Mouse (Mus musculus) kidney, postnatal 0 days (tissue): ENCODE data around the gene Pde6h. TPM values are rescaled to one million over a fixed set of nuclear protein-coding genes. Genes with fewer than 3 reads are reported as not detected.
"Not testable (repeated sequence)": the region's sequence is repeated elsewhere in the genome, so short reads cannot be mapped to it uniquely, and the experiment has no call there.

Experiments
- ATAC-seq: fragments of 200-750 bp; cut with Nextera tagmentation; replicated peaks from 2 replicates; pipeline ENCODE4 v1.8.0; 2017; ENCODE audit warnings: low read depth, moderate number of reproducible peaks, moderate TSS enrichment, moderate library complexity; ENCODE audit not compliant: low FRiP score
- DNase-seq: peaks from one replicate; pipeline ENCODE4 v3.0.0-alpha.2; 2016; ENCODE audit warnings: low spot score
- H3K27ac ChIP-seq: fragments of 300-500 bp; sonication (generic); 2 replicates; pipeline ENCODE4 v1.5.1; 2014; ENCODE audit warnings: mild to moderate bottlenecking
- H3K27me3 ChIP-seq: fragments of 300-500 bp; sonication (generic); 2 replicates; pipeline ENCODE4 v1.6.1; 2014; ENCODE audit warnings: low read length, mixed read lengths; ENCODE audit not compliant: insufficient read depth
- H3K36me3 ChIP-seq: fragments of 300-500 bp; sonication (generic); 2 replicates; pipeline ENCODE4 v1.6.1; 2014; ENCODE audit warnings: low read length, mixed read lengths; ENCODE audit not compliant: insufficient read depth
- H3K4me1 ChIP-seq: fragments of 300-500 bp; sonication (generic); replicated peaks from 2 replicates; pipeline ENCODE4 v1.6.1; 2014; ENCODE audit warnings: antibody characterized with exemption, low read length, mixed read lengths; ENCODE audit not compliant: insufficient read depth
- H3K4me2 ChIP-seq: fragments of 300-500 bp; sonication (generic); 2 replicates; pipeline ENCODE4 v1.6.1; 2014; ENCODE audit warnings: mild to moderate bottlenecking, low read length, moderate library complexity, mixed read lengths
- H3K4me3 ChIP-seq: fragments of 300-500 bp; sonication (generic); replicated peaks from 2 replicates; pipeline ENCODE4 v1.5.1; 2014; ENCODE audit warnings: low read depth, low read length
- H3K9ac ChIP-seq: fragments of 300-500 bp; sonication (generic); 2 replicates; pipeline ENCODE4 v1.6.1; 2014; ENCODE audit warnings: low read depth, low read length
- H3K9me3 ChIP-seq: fragments of 300-500 bp; sonication (generic); replicated peaks from 2 replicates; pipeline ENCODE4 v1.6.1; 2016; ENCODE audit warnings: low read length, inconsistent platforms, mixed read lengths
- CTCF ChIP-seq: IDR thresholded peaks from 2 replicates; pipeline ENCODE4 v1.5.1; 2016; ENCODE audit warnings: antibody characterized with exemption, low read depth, mild to moderate bottlenecking, moderate library complexity
- WGBS: fragments of 180-500 bp; shearing (Covaris S2); extraction: QIAGEN DNeasy Blood & Tissue Kit; methylation state at CpG from one replicate; pipeline ENCODE4 v1.1.7; 2014; 5-methylcytosine and 5-hydroxymethylcytosine counted together
- polyA plus RNA-seq: library from polyadenylated mRNA; unstranded; fragments of >200 nt; fragmentation: Nextera tagmentation; extraction: Ambion mirVana; gene quantifications from 2 replicates; pipeline ENCODE4 v1.2.1, GENCODE M21; 2015

The Pde6h gene
- polyA plus RNA-seq, 1 experiment from 2014 or later = 0.67 TPM

- ATAC-seq = no peak
- DNase-seq = no peak
- Histone ChIP-seq H3K27ac (no peak overlapping the region), H3K9me3 (no peaks in the 10 kb centered on the region), H3K27me3 (no peaks in the 10 kb centered on the region), H3K4me1 (peaks cover 6% of the 10 kb centered on the region; the same call in 1 of the 2 replicates), H3K36me3 (no peaks in the 10 kb centered on the region), H3K4me2 (no peak overlapping the region), H3K4me3 (no peak overlapping the region), H3K9ac (no peak overlapping the region)
- TF ChIP-seq CTCF = no peak
- WGBS = 68% methylated on average over 13 of the region's 13 CpGs
These were observed 41.2 kb downstream of the Pde6h start for GRCm38 (mm10) chr6:136964609-136965510.

GRCm38 (mm10) chr6:136965912-136966311, 42.3 kb downstream of the Pde6h start:
- no peak overlapping the region for H3K27ac ChIP-seq
- no peak for TF ChIP-seq CTCF
- no peak overlapping the region for H3K4me3 ChIP-seq
- 64% methylated on average over 10 of the region's 10 CpGs for WGBS
- no peaks in the 10 kb centered on the region for H3K27me3 ChIP-seq
- no peak for ATAC-seq
- DNase-seq = no peak
- H3K9ac ChIP-seq = no peak overlapping the region
- H3K4me2 ChIP-seq = no peak overlapping the region
- H3K4me1 ChIP-seq = peaks cover 3% of the 10 kb centered on the region; the same call in 1 of the 2 replicates
- H3K9me3 ChIP-seq = no peaks in the 10 kb centered on the region
- no peaks in the 10 kb centered on the region for H3K36me3 ChIP-seq

- peaks cover 3% of the 10 kb centered on the region; the same call in 1 of the 2 replicates for H3K4me1 ChIP-seq
- H3K27me3 ChIP-seq = no peaks in the 10 kb centered on the region
- DNase-seq (no peak), ATAC-seq (no peak)
- H3K4me3 ChIP-seq = no peak overlapping the region
- TF ChIP-seq CTCF = no peak
- H3K36me3 ChIP-seq = no peaks in the 10 kb centered on the region
- H3K4me2 ChIP-seq = no peak overlapping the region
- no peak overlapping the region for H3K9ac ChIP-seq
- WGBS = 69% methylated on average over 4 of the region's 4 CpGs
- no peaks in the 10 kb centered on the region for H3K9me3 ChIP-seq
- no peak overlapping the region for H3K27ac ChIP-seq
These were observed 43.8 kb downstream of the Pde6h start for GRCm38 (mm10) chr6:136967466-136967865.

GRCm38 (mm10) chr6:136968877-136969276, 45.2 kb downstream of the Pde6h start:
- ATAC-seq, H3K9me3 ChIP-seq, H3K36me3 ChIP-seq, H3K4me2 ChIP-seq, H3K9ac ChIP-seq, H3K27ac ChIP-seq, H3K4me3 ChIP-seq, H3K27me3 ChIP-seq, H3K4me1 ChIP-seq: not testable (repeated sequence)
- DNase-seq = peak; percentile 92
- WGBS = 26% methylated on average over 4 of the region's 4 CpGs
- peak; percentile 71 for TF ChIP-seq CTCF

GRCm38 (mm10) chr6:136979274-136980082, 55.8 kb downstream of the Pde6h start:
- ATAC-seq (no peak), DNase-seq (no peak)
- no peaks in the 10 kb centered on the region for H3K27me3 ChIP-seq
- no peak overlapping the region for H3K4me2 ChIP-seq
- WGBS = 83% methylated on average over 23 of the region's 23 CpGs
- H3K9ac ChIP-seq = no peak overlapping the region
- H3K27ac ChIP-seq = peak overlapping the region; percentile 62; the same call in 1 of the 2 replicates
- no peak for TF ChIP-seq CTCF
- no peak overlapping the region for H3K4me3 ChIP-seq
- 0 out of 2 replicates have a peak, but pooled peaks cover 6% of the 10 kb centered on the region for H3K4me1 ChIP-seq
- no peaks in the 10 kb centered on the region for H3K36me3 ChIP-seq
- no peaks in the 10 kb centered on the region for H3K9me3 ChIP-seq

GRCm38 (mm10) chr6:136980331-136980746, 56.7 kb downstream of the Pde6h start:
- Histone ChIP-seq H3K27ac (peak overlapping the region; percentile 62; the same call in 1 of the 2 replicates), H3K9ac (0 out of 2 replicates have a peak overlapping the region, but pooled peaks have one; percentile 28), H3K4me3 (no peak overlapping the region), H3K4me1 (0 out of 2 replicates have a peak, but pooled peaks cover 6% of the 10 kb centered on the region), H3K9me3 (no peaks in the 10 kb centered on the region), H3K27me3 (no peaks in the 10 kb centered on the region), H3K4me2 (peak overlapping the region; percentile 36; the same call in 1 of the 2 replicates), H3K36me3 (no peaks in the 10 kb centered on the region)
- WGBS = 17% methylated on average over 3 of the region's 3 CpGs
- TF ChIP-seq CTCF = peak; percentile 81
- ATAC-seq (peak; percentile 73; the same call in 1 of the 2 replicates), DNase-seq (peak; percentile 92)
